Mouse (Mus musculus) midbrain, embryonic 14.5 days (tissue): ENCODE data around the gene Tor1aip1. TPM values are rescaled to one million over a fixed set of nuclear protein-coding genes. Genes with fewer than 3 reads are reported as not detected.
"Not testable (repeated sequence)": the region's sequence is repeated elsewhere in the genome, so short reads cannot be mapped to it uniquely, and the experiment has no call there.

Experiments used
- ATAC-seq: fragments of 200-750 bp; cut with Nextera tagmentation; 2 replicates; pipeline ENCODE4 v1.8.0; 2017; ENCODE audit warnings: moderate number of reproducible peaks, moderate library complexity; ENCODE audit not compliant: low FRiP score, low TSS enrichment
- DNase-seq: peaks from one replicate; pipeline ENCODE4 v3.0.0-alpha.2; 2015
- H3K27ac ChIP-seq: fragments of 300-500 bp; sonication (generic); replicated peaks from 2 replicates; pipeline ENCODE4 v1.5.1; 2014; ENCODE audit warnings: mild to moderate bottlenecking, low read depth, low read length, moderate library complexity
- H3K27me3 ChIP-seq: fragments of 300-500 bp; sonication (generic); 2 replicates; pipeline ENCODE4 v1.6.1; 2014; ENCODE audit warnings: low read length, control low read depth, mixed read lengths; ENCODE audit not compliant: control insufficient read depth, insufficient read depth
- H3K36me3 ChIP-seq: fragments of 300-500 bp; sonication (generic); 2 replicates; pipeline ENCODE4 v1.6.1; 2014; ENCODE audit warnings: low read length, control low read depth; ENCODE audit not compliant: control insufficient read depth, insufficient read depth
- H3K4me1 ChIP-seq: fragments of 300-500 bp; sonication (generic); 2 replicates; pipeline ENCODE4 v1.6.1; 2014; ENCODE audit warnings: mild to moderate bottlenecking, antibody characterized with exemption, low read length, control low read depth; ENCODE audit not compliant: control insufficient read depth, insufficient read depth
- H3K4me2 ChIP-seq: fragments of 300-500 bp; sonication (generic); 2 replicates; pipeline ENCODE4 v1.6.1; 2014; ENCODE audit warnings: mild to moderate bottlenecking, low read length, moderate library complexity
- H3K4me3 ChIP-seq: fragments of 300-500 bp; sonication (generic); replicated peaks from 2 replicates; pipeline ENCODE4 v1.5.1; 2014; ENCODE audit warnings: low read depth, low read length
- H3K9ac ChIP-seq: fragments of 300-500 bp; sonication (generic); replicated peaks from 2 replicates; pipeline ENCODE4 v1.6.1; 2014; ENCODE audit warnings: mild to moderate bottlenecking, low read length, moderate library complexity
- H3K9me3 ChIP-seq: fragments of 300-500 bp; sonication (generic); 2 replicates; pipeline ENCODE4 v1.6.1; 2016; ENCODE audit warnings: low read length, control low read depth, mixed read lengths; ENCODE audit not compliant: control insufficient read depth
- WGBS: fragments of 180-500 bp; shearing (Covaris S2); extraction: QIAGEN DNeasy Blood & Tissue Kit; methylation state at CpG from one replicate; pipeline ENCODE4 v1.1.7; 2014; 5-methylcytosine and 5-hydroxymethylcytosine counted together
- polyA plus RNA-seq: library from polyadenylated mRNA; unstranded; fragments of >200 nt; fragmentation: Nextera tagmentation; extraction: Ambion mirVana; gene quantifications from 2 replicates; pipeline ENCODE4 v1.2.1, GENCODE M21; 2014

Tor1aip1 gene
- polyA plus RNA-seq, 1 experiment from 2014 or later: 21.5 TPM

DNA sequence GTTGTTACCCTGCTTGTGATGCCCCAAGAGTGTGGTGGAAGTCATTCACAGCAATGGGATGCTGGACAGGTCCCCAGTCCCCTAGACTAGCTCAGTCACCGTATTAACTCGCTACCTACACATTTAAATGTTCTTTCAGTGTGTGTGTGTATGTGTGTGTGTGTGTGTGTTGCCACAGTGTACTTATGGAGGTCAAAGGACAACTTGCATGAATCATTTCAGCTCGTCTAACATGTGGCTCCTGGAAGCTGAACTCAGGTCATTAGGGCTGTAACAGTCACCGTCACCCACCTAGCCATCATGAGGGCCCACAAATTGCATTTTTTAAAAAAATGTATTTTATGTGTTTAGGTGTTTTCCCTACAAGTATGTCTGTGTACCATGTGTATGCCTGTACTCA is 25.9 kb upstream of the Tor1aip1 start:
- ATAC-seq (no peak), DNase-seq (no peak)
- H3K4me2 ChIP-seq: no peak overlapping the region
- H3K9me3 ChIP-seq: no peaks in the 10 kb centered on the region
- no peaks in the 10 kb centered on the region for H3K27me3 ChIP-seq
- no peak overlapping the region for H3K27ac ChIP-seq
- WGBS: 97% methylated on average over 4 of the region's 4 CpGs
- H3K36me3 ChIP-seq: peaks cover 43% of the 10 kb centered on the region
- H3K9ac ChIP-seq: no peak overlapping the region
- no peak overlapping the region for H3K4me3 ChIP-seq
- H3K4me1 ChIP-seq: no peaks in the 10 kb centered on the region

DNA sequence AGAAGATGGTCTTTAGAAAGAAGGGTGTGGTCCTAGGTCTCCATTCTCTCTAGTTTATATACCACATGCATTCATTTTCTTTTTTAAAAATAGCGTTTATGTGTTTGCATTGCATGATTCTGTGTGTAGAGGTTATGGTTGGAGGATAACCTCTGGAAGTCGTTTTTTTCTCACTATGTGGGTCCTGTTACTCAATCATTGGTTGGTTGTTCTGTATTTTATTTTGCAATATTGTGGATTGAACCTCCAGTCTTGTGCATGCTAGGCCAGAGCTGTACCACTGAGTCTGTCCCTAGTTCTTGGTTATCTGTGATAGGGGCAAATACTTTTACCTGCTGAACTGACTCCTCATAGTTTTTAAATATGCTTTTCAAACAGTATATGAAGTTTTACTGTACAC is 21.9 kb upstream of the Tor1aip1 start:
- Histone ChIP-seq H3K4me3 (no peak overlapping the region), H3K4me1 (no peaks in the 10 kb centered on the region), H3K27me3 (no peaks in the 10 kb centered on the region), H3K9ac (no peak overlapping the region), H3K4me2 (no peak overlapping the region), H3K9me3 (no peaks in the 10 kb centered on the region), H3K27ac (no peak overlapping the region), H3K36me3 (peaks cover 27% of the 10 kb centered on the region)
- ATAC-seq (no peak), DNase-seq (no peak)
- 89% methylated on average over 2 of the region's 2 CpGs for WGBS

DNA sequence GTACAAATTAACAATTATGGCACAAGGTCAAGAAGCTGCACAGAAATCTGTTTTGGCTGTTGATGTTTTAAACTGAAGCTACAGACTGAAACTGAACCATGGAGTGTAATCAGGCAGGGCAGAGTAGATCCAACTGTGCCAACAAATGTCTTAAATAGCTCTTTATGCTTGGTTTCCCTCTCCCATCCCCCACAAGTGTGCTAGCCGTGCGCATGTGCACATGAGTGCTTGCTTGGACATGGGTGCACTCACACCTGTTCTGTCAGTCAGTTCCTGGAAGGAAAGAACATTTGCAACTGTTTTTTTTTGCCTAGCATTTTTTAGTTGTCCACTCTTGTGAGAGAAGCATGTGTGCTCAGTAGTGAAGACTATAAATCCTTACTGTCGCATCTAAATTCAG is 10.4 kb upstream of the Tor1aip1 start:
- Histone ChIP-seq H3K27ac (no peak overlapping the region), H3K9ac (no peak overlapping the region), H3K4me2 (no peak overlapping the region), H3K4me3 (no peak overlapping the region), H3K9me3 (no peaks in the 10 kb centered on the region), H3K4me1 (peaks cover 9% of the 10 kb centered on the region), H3K27me3 (no peaks in the 10 kb centered on the region), H3K36me3 (peaks cover 33% of the 10 kb centered on the region)
- peak; percentile 4 for DNase-seq
- WGBS: 88% methylated on average over 3 of the region's 3 CpGs
- ATAC-seq: no peak

DNA sequence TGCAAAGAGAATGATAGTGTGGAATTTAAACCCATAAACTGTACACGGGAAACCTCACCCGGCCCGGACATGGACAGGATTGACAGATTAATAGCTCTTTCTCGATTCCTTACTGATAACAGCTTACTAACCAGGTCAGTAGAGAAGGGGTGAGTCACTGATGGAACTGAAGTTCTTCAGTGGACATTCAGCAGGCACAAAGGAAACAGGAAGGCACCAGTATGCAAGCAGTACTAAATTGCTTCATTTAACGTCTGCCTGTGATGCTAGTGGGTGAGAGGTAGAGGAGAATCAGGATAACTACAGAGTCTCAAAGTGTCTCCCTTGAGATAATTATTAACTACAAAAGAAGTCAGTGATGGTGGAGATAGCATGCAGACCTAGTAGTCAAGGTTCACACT is 7.9 kb upstream of the Tor1aip1 start:
- WGBS: 95% methylated on average over 5 of the region's 5 CpGs

DNA sequence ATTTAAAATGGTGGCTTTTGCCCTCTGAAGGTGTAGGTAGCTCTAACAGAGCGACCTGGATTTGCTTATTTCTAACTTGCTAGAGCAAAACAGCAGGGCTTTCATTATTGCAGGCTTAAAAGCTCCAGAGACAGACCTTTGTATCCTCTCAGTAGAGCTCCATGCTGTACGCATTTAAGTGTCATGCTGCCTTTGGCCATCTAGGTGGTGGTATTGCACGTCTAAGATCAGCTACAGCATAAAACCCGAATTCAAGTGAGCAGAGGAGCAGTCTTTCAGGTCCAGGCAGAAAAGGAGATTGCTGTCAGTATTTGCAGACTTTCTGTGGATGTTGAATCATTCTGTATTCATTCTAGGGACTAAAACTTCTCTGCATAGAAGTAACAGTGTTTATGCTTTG is 6.7 kb upstream of the Tor1aip1 start:
- Histone ChIP-seq H3K4me2 (peak overlapping the region; percentile 23; the same call in 1 of the 2 replicates), H3K4me1 (peaks cover 13% of the 10 kb centered on the region), H3K36me3 (peaks cover 18% of the 10 kb centered on the region), H3K27ac (no peak overlapping the region), H3K27me3 (no peaks in the 10 kb centered on the region), H3K4me3 (no peak overlapping the region), H3K9me3 (no peaks in the 10 kb centered on the region), H3K9ac (no peak overlapping the region)
- ATAC-seq (no peak), DNase-seq (peak; percentile 85)
- WGBS: 16% methylated on average over 4 of the region's 4 CpGs

More for the DNA sequence above, 7.9 kb upstream of the Tor1aip1 start:
- no peaks in the 10 kb centered on the region for H3K27me3 ChIP-seq
- peaks cover 13% of the 10 kb centered on the region for H3K4me1 ChIP-seq
- H3K4me3 ChIP-seq: no peak overlapping the region
- peaks cover 18% of the 10 kb centered on the region for H3K36me3 ChIP-seq
- no peak overlapping the region for H3K9ac ChIP-seq
- ATAC-seq (no peak), DNase-seq (no peak)
- H3K9me3 ChIP-seq: no peaks in the 10 kb centered on the region
- H3K4me2 ChIP-seq: no peak overlapping the region
- H3K27ac ChIP-seq: no peak overlapping the region

DNA sequence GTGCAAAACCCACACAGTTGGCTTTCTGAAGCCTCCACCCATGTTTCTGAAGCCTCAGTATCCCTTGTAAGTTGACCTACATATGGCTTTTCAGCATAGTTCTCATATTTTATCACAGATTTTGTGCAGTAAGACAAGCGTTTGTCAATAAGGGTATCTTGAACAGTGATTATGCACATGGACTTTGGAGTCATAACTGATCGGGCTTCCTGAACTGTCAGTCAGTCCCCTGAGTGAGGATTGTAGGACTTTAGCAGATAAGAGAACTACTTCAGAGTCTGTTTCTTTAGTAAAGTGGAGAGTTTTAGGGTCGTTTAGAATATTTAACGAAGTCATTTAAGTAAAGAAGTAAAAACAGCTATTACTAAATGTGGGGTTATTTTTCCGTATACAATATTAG is 6.2 kb upstream of the Tor1aip1 start:
- 91% methylated on average over 5 of the region's 5 CpGs for WGBS
- no peak overlapping the region for H3K27ac ChIP-seq

DNA sequence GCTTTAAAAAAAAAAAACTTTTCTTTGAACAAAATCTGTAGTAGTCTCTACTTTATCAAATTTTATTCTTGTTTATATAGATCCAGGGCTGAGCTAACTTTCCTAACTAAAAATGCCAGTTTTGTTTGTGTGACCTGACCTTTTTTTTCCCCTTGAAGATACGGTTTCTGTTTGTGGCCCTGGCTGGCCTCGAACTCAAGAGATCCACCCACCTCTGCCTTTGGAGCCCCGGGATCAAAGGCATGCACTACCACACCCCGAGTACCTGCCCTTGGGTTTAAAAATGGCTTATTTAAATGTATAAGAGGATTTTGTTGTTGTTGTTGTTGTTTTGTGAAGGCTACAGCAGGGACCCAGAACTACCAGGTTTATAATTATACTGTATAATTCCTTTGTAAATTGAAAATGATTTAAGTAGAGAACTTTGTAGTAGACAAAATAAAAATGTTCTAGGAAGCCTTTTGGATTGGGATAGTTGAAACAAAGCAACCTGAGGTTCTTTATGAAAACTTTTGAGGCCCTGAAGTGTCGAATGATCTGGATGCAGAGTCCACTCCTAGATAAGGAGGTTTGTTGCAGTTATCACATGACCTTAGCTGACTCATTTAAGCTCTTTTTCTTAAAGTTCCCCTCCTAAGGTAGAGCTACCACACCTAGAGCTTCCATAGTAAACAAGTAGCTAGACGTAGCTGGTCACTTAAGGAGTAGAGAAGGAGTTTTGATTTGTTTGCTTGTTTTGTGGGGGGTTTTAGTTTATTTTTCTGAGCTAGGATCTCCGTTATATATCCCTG is 5.4 kb upstream of the Tor1aip1 start:
- Histone ChIP-seq H3K27ac (no peak overlapping the region), H3K27me3 (no peaks in the 10 kb centered on the region), H3K9ac (no peak overlapping the region), H3K36me3 (peaks cover 18% of the 10 kb centered on the region), H3K4me1 (peaks cover 13% of the 10 kb centered on the region), H3K4me2 (peak overlapping the region; percentile 52), H3K9me3 (no peaks in the 10 kb centered on the region), H3K4me3 (peak overlapping the region; percentile 61)
- 57% methylated on average over 7 of the region's 7 CpGs for WGBS
- DNase-seq: no peak
- no peak for ATAC-seq

More for the DNA sequence above, 6.2 kb upstream of the Tor1aip1 start:
- Histone ChIP-seq H3K4me2 (peak overlapping the region; percentile 52), H3K9me3 (no peaks in the 10 kb centered on the region), H3K9ac (no peak overlapping the region), H3K36me3 (peaks cover 18% of the 10 kb centered on the region), H3K4me1 (peaks cover 13% of the 10 kb centered on the region), H3K4me3 (no peak overlapping the region), H3K27me3 (no peaks in the 10 kb centered on the region)
- DNase-seq (no peak), ATAC-seq (no peak)

DNA sequence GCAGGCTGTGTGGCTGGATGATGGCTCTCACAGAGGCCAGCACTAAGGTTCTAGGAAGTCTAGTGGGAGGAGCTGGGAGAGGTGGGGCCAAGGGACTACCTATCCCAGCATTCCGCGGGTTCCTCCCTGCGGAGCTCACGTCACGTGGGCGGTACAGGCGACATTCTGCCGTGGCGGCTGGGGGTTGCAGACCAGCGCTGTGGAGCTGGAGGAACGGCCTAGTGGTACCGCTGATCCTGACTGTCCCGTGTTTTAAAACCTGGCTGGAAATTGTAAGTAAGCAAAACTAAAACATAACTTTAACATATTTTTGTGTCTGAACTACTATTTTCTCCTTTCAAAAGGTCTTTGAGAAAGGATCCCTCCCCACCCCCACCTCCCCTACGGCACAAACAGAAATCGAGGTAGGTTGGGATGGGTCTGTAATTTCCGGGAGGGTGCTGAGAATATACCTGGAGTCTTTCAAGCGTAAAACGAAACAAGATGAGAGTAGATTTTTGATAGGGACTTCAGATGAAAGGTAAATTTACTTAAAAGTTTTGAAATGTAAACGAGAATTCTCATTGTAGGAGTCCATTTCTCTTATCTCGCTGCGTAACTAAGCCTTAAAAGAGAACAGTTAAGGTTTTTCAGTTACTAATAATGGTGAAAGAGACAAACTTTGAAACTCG is 4.6 kb upstream of the Tor1aip1 start:
- H3K4me3 ChIP-seq: peak overlapping the region; percentile 61
- peak overlapping the region; percentile 52 for H3K4me2 ChIP-seq
- no peaks in the 10 kb centered on the region for H3K27me3 ChIP-seq
- H3K4me1 ChIP-seq: peaks cover 13% of the 10 kb centered on the region
- H3K27ac ChIP-seq: no peak overlapping the region
- peak overlapping the region; percentile 65 for H3K9ac ChIP-seq
- H3K9me3 ChIP-seq: no peaks in the 10 kb centered on the region
- H3K36me3 ChIP-seq: peaks cover 18% of the 10 kb centered on the region
- DNase-seq (peak; percentile 95), ATAC-seq (peak; percentile 80)
- WGBS: 1% methylated on average over 22 of the region's 22 CpGs

DNA sequence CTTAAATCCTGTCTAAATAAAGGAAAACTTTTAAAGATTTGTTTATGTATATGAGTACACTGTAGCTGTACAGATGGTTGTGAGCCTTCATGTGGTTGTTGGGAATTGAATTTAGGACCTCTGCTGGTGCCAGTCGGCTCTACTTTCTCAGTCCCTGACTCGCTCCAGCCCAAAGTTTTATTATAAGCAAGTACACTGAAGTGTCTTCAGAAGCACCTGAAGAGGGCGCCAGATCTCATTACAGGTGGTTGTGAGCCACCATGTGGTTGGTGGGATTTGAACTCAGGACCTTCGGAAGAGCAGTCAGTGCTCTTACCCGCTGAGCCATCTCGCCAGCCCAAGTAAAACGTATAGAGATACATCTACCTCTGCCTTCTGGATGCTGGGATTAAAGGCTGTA is 3.7 kb upstream of the Tor1aip1 start:
- ATAC-seq, DNase-seq, H3K9me3 ChIP-seq, H3K9ac ChIP-seq, H3K4me2 ChIP-seq, H3K27ac ChIP-seq, H3K4me3 ChIP-seq, H3K27me3 ChIP-seq: not testable (repeated sequence)
- H3K4me1 ChIP-seq: peaks cover 13% of the 10 kb centered on the region
- peaks cover 15% of the 10 kb centered on the region for H3K36me3 ChIP-seq
- WGBS: 66% methylated on average over 7 of the region's 7 CpGs
